Mouse (Mus musculus): Measurements from ENCODE around the gene Duox1.

DNA sequence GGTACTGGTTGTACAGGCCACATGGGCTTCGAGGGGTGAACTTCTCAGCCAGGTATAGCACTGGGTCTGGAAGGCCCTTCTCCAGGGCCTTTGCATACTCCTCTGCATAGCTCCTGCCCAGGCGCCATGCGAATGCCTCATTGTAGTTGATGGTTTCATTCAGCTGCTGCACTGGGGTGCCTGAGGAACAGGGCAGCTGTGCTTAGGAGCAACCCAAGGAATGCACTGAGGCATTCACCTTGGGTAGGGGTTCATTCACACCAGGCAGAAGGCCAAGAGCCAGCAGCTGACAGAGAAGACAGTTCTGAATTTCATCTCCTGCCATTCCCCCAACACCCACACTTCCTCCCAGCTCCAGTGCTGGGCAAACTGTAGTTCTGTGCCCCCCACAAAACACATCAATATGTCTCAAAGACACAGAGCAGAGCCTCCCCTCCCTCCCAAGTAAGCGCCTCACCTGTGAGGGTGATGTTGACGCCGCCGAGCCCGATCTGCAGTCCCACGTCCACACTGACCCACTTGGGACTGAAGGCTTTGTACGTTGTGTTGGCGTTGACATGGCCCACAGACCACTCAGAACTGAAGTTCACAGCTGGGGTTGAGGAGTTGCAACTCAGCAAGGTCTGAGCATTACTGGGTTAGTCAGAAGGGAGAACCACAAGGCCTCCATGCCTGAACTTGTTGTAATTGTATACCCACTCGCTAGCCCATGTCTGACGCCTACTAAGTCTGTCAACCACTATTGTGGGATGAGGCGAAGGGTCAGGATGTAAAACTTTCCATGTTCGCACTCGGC, 10.2 kb upstream of the Duox1 start:
- TF ChIP-seq GATA1 (IDR thresholded peaks at IDR 0.05; ENCODE audit: low read length) (no peak), TAL1 (IDR thresholded peaks at IDR 0.05; ENCODE audit: low read length) (no peak)

Data from erythroblast, embryonic 14.5 days (primary cell).